Comparison of ENCODE assay signal across 13 mouse cellular contexts in the genomic region with DNA sequence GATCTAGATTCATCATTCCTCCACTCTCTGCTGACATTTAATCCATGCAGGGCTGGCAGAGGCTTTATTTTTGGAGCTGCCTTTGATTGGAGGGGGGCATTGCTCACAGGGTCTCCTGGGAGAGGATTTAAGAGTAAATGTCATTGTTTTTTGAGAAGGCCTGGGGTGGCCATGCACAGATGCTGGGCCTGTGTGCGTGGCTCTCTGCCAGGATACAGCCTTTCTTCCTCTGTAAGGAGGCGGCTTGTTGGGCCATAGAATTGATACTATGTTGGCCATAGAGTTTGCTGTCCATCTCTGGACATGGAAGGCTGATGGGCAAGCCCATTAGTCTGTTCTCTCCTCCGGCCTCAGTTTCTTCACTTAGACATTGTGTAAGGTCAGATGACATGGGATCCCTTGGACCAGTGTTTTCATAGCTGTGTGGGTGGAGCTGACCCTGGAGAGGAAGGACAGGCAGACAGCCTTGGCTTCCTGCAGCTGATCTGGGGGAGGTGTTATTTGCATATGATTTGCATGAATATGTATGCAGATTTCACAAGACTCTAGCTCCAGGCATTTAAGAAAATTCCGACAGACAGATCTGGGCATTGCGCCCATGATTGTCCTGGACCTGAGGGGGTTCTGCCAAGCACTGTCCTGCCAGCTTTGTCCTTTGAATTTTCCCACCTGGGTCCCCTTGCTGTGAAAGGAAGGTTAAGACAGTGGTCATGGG. TPM values are rescaled to one million over a fixed set of nuclear protein-coding genes. Genes with fewer than 3 reads are reported as not detected.
A peak's percentile ranks its signal among the peaks of the same experiment; 100 is the strongest.
DNase-seq lines count a peak whose midpoint lies in the region; ATAC-seq and TF ChIP-seq lines count a peak whose summit lies in the region.
"Had no signal": no experiment of that assay in that cellular context is flagged by ENCODE, and none has a peak within 500 bp of the region (broad histone marks: within the 10 kb centered on the region; RNA-seq: fewer than 3 reads in every experiment).

No protein-coding gene starts in this region.

- no peak overlapping the region for H3K9ac ChIP-seq in midbrain, postnatal 0 days (replicated peaks; ENCODE audit: low read length, poor library complexity, severe bottlenecking)
- H3K9ac ChIP-seq in neural tube, embryonic 15.5 days (replicated peaks) = no peak overlapping the region
- H3K9ac ChIP-seq: heart, embryonic 12.5 days had no signal

- DNase-seq in adrenal gland, adult 2 months = peak; percentile 17
- DNase-seq in adrenal gland, adult 18-20 months (ENCODE audit: low spot score in 2 of 2) = no peak
- peak; percentile 43 for DNase-seq in left cerebral cortex, adult 11 months (ENCODE audit: low spot score)
- no peak for DNase-seq in left cerebral cortex, postnatal 4 days
- peak; percentile 34 to 47 for DNase-seq in frontal cortex, postnatal 10 days (ENCODE audit: low spot score in 2 of 2)
- peak; percentile 30 for DNase-seq in midbrain, postnatal 0 days (ENCODE audit: low spot score)
- DNase-seq in cerebellum, postnatal 25 days = no peak
- DNase-seq: cerebellum, adult 11 months; kidney, adult 8-10 months had no signal

- no peaks in the 10 kb centered on the region for H3K36me3 ChIP-seq in midbrain, postnatal 0 days (ENCODE audit: insufficient read depth, low read length)
- H3K36me3 ChIP-seq in neural tube, embryonic 15.5 days = no peaks in the 10 kb centered on the region
- H3K36me3 ChIP-seq: heart, embryonic 12.5 days had no signal

- no peak for TF ChIP-seq CTCF in midbrain, postnatal 0 days (IDR thresholded peaks at IDR 0.05)

- no peak overlapping the region; the same call in 1 of the 2 replicates for H3K27ac ChIP-seq in midbrain, postnatal 0 days (ENCODE audit: low read depth, low read length)
- H3K27ac ChIP-seq in neural tube, embryonic 15.5 days (replicated peaks) = no peak overlapping the region

- ATAC-seq in midbrain, postnatal 0 days (ENCODE audit: low FRiP score) = no peak
- no peak for ATAC-seq in neural tube, embryonic 15.5 days (ENCODE audit: low FRiP score)
- ATAC-seq: Patski had no signal

- H3K27me3 ChIP-seq in midbrain, postnatal 0 days (ENCODE audit: insufficient read depth, low read length) = no peaks in the 10 kb centered on the region
- H3K27me3 ChIP-seq in neural tube, embryonic 15.5 days (replicated peaks) = no peaks in the 10 kb centered on the region
- H3K27me3 ChIP-seq: heart, embryonic 12.5 days; Patski had no signal

- peaks cover 13% of the 10 kb centered on the region; the same call in 1 of the 2 replicates for H3K4me1 ChIP-seq in midbrain, postnatal 0 days (ENCODE audit: insufficient read depth, low read length)
- H3K4me1 ChIP-seq in neural tube, embryonic 15.5 days = peaks cover 11% of the 10 kb centered on the region

- WGBS in midbrain, postnatal 0 days = 54% methylated on average over 5 of the region's 5 CpGs
- WGBS in neural tube, embryonic 15.5 days = 64% methylated on average over 5 of the region's 5 CpGs

- intact Hi-C loops in left cerebral cortex, postnatal 4 days (cut with DNase I) = no loop called here

- no peak overlapping the region for H3K4me3 ChIP-seq in midbrain, postnatal 0 days (ENCODE audit: low read depth, low read length)
- no peak overlapping the region for H3K4me3 ChIP-seq in neural tube, embryonic 15.5 days (replicated peaks)
- H3K4me3 ChIP-seq: heart, embryonic 12.5 days had no signal

- H3K9me3 ChIP-seq in midbrain, postnatal 0 days (ENCODE audit: low read length) = no peaks in the 10 kb centered on the region
- H3K9me3 ChIP-seq in neural tube, embryonic 15.5 days (replicated peaks) = no peaks in the 10 kb centered on the region
- H3K9me3 ChIP-seq: heart, embryonic 12.5 days had no signal

- H3K4me2 ChIP-seq in midbrain, postnatal 0 days (ENCODE audit: low read depth, low read length, poor library complexity, severe bottlenecking) = no peak overlapping the region
- no peak overlapping the region for H3K4me2 ChIP-seq in neural tube, embryonic 15.5 days
- H3K4me2 ChIP-seq: heart, embryonic 12.5 days; liver, embryonic 11.5 days had no signal

RNA-seq across cellular contexts. Expression of a gene that starts 58.0 kb away (rescaled TPM):
- not detected for total RNA-seq in adrenal gland, adult 2 months (2021)
- polyA plus RNA-seq in adrenal gland, adult 2 months (2012; rRNA removed) = not detected in 2 replicates
- total RNA-seq in adrenal gland, adult 18-20 months (2021) = not detected
- under 1 TPM; 0.16 to 0.80 TPM for total RNA-seq in left cerebral cortex, postnatal 4 days (2021)
- total RNA-seq in midbrain, postnatal 0 days (2014; rRNA removed) = 1.0 TPM in 1 of 2 replicates, not detected in the other
- polyA plus RNA-seq in midbrain, postnatal 0 days (2015; fragmentation: Nextera tagmentation; extraction: Ambion mirVana) = 0.15 and 0.17 TPM in 2 replicates
- polyA plus RNA-seq in neural tube, embryonic 15.5 days (2015; fragmentation: Nextera tagmentation; extraction: Ambion mirVana) = 0.08 and 0.10 TPM in 2 replicates
- polyA plus RNA-seq: heart, embryonic 12.5 days; liver, embryonic 11.5 days; Patski had no signal

Comparison
In these comparisons a context has a peak if more than half of its experiments do, and no peak if none do; other contexts are left out.
1. DNase-seq: peak in adrenal gland, adult 2 months (single experiment), left cerebral cortex, adult 11 months (single experiment), frontal cortex, postnatal 10 days (2 of 2) and midbrain, postnatal 0 days (single experiment); none in adrenal gland, adult 18-20 months (0 of 2), left cerebral cortex, postnatal 4 days (single experiment) and cerebellum, postnatal 25 days (0 of 2).